In the genomic region with DNA sequence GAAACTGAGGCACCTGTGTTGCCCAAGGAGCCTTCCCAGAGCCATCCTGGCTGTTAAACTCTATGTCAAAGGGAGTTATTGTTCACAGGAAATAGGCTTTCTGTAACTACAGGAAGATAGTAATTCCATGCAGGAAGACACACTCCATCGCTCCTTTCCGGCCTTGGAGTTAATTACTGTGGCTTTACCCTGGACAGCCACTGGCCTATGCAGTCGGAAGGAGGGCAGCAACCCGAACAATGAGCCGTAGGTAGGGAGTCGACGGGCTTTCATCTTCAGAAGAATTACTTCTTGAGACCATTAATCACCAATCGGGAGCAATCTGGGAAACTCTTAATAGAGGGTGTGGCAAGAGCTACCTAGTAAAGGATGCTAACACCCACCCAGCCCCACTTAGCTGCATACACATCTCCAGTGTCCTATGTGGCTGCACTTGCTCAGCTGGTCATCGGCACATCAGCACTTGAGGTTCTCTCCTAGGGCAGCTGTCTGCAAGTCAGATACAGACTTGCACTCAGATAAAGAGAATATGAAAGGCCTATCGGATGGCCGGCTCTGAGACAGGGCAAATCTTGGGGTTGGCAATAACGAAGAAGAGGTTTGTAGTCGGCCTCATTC, we compare ENCODE assay signal across 13 mouse cellular contexts. TPM values are rescaled to one million over a fixed set of nuclear protein-coding genes. Genes with fewer than 3 reads are reported as not detected.
DNase-seq lines count a peak whose midpoint lies in the region; ATAC-seq and TF ChIP-seq lines count a peak whose summit lies in the region.
"Had no signal": no experiment of that assay in that cellular context is flagged by ENCODE, and none has a peak within 500 bp of the region (broad histone marks: within the 10 kb centered on the region; RNA-seq: fewer than 3 reads in every experiment).

No protein-coding gene starts in this region.

- H3K27ac ChIP-seq in heart, embryonic 12.5 days (ENCODE audit: poor library complexity, severe bottlenecking) = peak overlapping the region; percentile 86
- H3K27ac ChIP-seq in left cerebral cortex, adult 2 months = peak overlapping the region; percentile 91
- peak overlapping the region; percentile 62 for H3K27ac ChIP-seq in cortical plate, adult 2 months (ENCODE audit: insufficient read depth, low read length)
- H3K27ac ChIP-seq in forebrain, embryonic 14.5 days (ENCODE audit: low read depth, low read length) = peak overlapping the region; percentile 79
- H3K27ac ChIP-seq: stomach, embryonic 15.5 days had no signal

- no peak for TF ChIP-seq CTCF in left cerebral cortex, adult 2 months (IDR thresholded peaks at IDR 0.05)
- TF ChIP-seq CTCF in cortical plate, adult 2 months (IDR thresholded peaks at IDR 0.05; ENCODE audit: extremely low read depth, insufficient read depth, low read length) = no peak

- no peaks in the 10 kb centered on the region for H3K27me3 ChIP-seq in heart, embryonic 12.5 days (replicated peaks)
- H3K27me3 ChIP-seq in forebrain, embryonic 14.5 days (replicated peaks; ENCODE audit: control insufficient read depth, insufficient read depth, low read length) = no peaks in the 10 kb centered on the region
- H3K27me3 ChIP-seq: Patski; stomach, embryonic 15.5 days had no signal

- 36% methylated on average over 13 of the region's 13 CpGs for whole genome bisulfite sequencing in heart, embryonic 12.5 days
- 41% methylated on average over 13 of the region's 13 CpGs for WGBS in forebrain, embryonic 14.5 days

- peaks cover 16% of the 10 kb centered on the region for H3K36me3 ChIP-seq in heart, embryonic 12.5 days
- H3K36me3 ChIP-seq in forebrain, embryonic 14.5 days (ENCODE audit: control insufficient read depth, insufficient read depth, low read length) = peaks cover 2% of the 10 kb centered on the region; the same call in 1 of the 2 replicates
- H3K36me3 ChIP-seq: stomach, embryonic 15.5 days had no signal

- H3K4me3 ChIP-seq in heart, embryonic 12.5 days = no peak overlapping the region
- H3K4me3 ChIP-seq in left cerebral cortex, adult 2 months = no peak overlapping the region
- H3K4me3 ChIP-seq in cortical plate, adult 2 months (ENCODE audit: insufficient read depth, low read length) = no peak overlapping the region
- H3K4me3 ChIP-seq in forebrain, embryonic 14.5 days (ENCODE audit: low read depth, low read length) = no peak overlapping the region
- H3K4me3 ChIP-seq: stomach, embryonic 15.5 days had no signal

- no peak for ATAC-seq in heart, embryonic 12.5 days (ENCODE audit: insufficient number of reproducible peaks, low FRiP score)
- no peak for ATAC-seq in forebrain, embryonic 14.5 days
- ATAC-seq: Patski had no signal

- H3K4me1 ChIP-seq in heart, embryonic 12.5 days (replicated peaks) = peaks cover 93% of the 10 kb centered on the region
- peaks cover 17% of the 10 kb centered on the region for H3K4me1 ChIP-seq in cortical plate, adult 2 months (ENCODE audit: control insufficient read depth, insufficient read depth, low read length)
- H3K4me1 ChIP-seq in forebrain, embryonic 14.5 days (ENCODE audit: control insufficient read depth, insufficient read depth, low read length) = peaks cover 34% of the 10 kb centered on the region

- H3K9ac ChIP-seq in heart, embryonic 12.5 days = 0 out of 2 replicates have a peak overlapping the region, but pooled peaks have one; percentile 60
- no peak overlapping the region for H3K9ac ChIP-seq in forebrain, embryonic 14.5 days (ENCODE audit: low read length)
- H3K9ac ChIP-seq: stomach, embryonic 15.5 days had no signal

- intact Hi-C loops in heart, postnatal 36 days (cut with DNase I) = no loop called here
- intact Hi-C loops in left cerebral cortex, adult 2 months (cut with DNase I) = no loop called here
- intact Hi-C loops in left cerebral cortex, postnatal 25 days (cut with DNase I) = no loop called here

- peak overlapping the region; percentile 61 for H3K4me2 ChIP-seq in heart, embryonic 12.5 days
- no peak overlapping the region for H3K4me2 ChIP-seq in forebrain, embryonic 14.5 days (ENCODE audit: low read length)
- H3K4me2 ChIP-seq: stomach, embryonic 15.5 days had no signal

- no peak for DNase-seq in heart, postnatal 36 days
- DNase-seq in left cerebral cortex, adult 2 months (ENCODE audit: extremely low spot score in 1 of 2, low spot score in 2 of 2) = no peak
- no peak for DNase-seq in left cerebral cortex, postnatal 25 days (ENCODE audit: low spot score in 2 of 2)
- DNase-seq in forebrain, embryonic 14.5 days (ENCODE audit: low spot score) = no peak
- no peak for DNase-seq in yolk sac, embryonic 10.5 days (ENCODE audit: low spot score)
- DNase-seq in adrenal gland, postnatal 10 days = no peak
- DNase-seq: adrenal gland, postnatal 25 days; liver; right cerebral cortex, postnatal 4 days had no signal

- H3K9me3 ChIP-seq in heart, embryonic 12.5 days (replicated peaks) = no peaks in the 10 kb centered on the region
- no peaks in the 10 kb centered on the region for H3K9me3 ChIP-seq in forebrain, embryonic 14.5 days (replicated peaks; ENCODE audit: control insufficient read depth, low read length)
- H3K9me3 ChIP-seq: stomach, embryonic 15.5 days had no signal

- TF ChIP-seq POLR2A in cortical plate, adult 2 months (IDR thresholded peaks at IDR 0.05; ENCODE audit: extremely low read depth, insufficient read depth, low read length) = no peak

RNA-seq across cellular contexts. Expression of gene Nuak1, which starts 53.7 kb away (rescaled TPM):
- polyA plus RNA-seq in heart, embryonic 12.5 days (2016; fragmentation: Nextera tagmentation; extraction: Ambion mirVana) = 3.2 and 3.7 TPM in 2 replicates
- total RNA-seq in heart, postnatal 36 days (2021) = 10 to 100 TPM; 24.6 to 36.3 TPM
- 10 to 100 TPM; 72.9 to 87.5 TPM for total RNA-seq in left cerebral cortex, adult 2 months (2021)
- 10 to 100 TPM; 58.3 to 86.5 TPM for total RNA-seq in left cerebral cortex, postnatal 25 days (2021)
- polyA plus RNA-seq in cortical plate, adult 2 months (2012; rRNA removed) = 39.2 and 43.7 TPM in 2 replicates
- 12.6 and 12.9 TPM in 2 replicates for polyA plus RNA-seq in forebrain, embryonic 14.5 days (2014; fragmentation: Nextera tagmentation; extraction: Ambion mirVana)
- total RNA-seq in adrenal gland, postnatal 10 days (2021) = 10 to 100 TPM in 1 of 2 experiments, 1 to 10 TPM in 1; 8.8 to 10.9 TPM
